Mouse (Mus musculus) CD8-positive naive resting alpha-beta T cell, adult 57 days (primary cell): ENCODE results near the gene Fmod. TPM values are rescaled to one million over a fixed set of nuclear protein-coding genes. Genes with fewer than 3 reads are reported as not detected.

Source experiments
- total RNA-seq: library from RNA; stranded (reverse); gene quantifications from one replicate; pipeline ENCODE4 v1.2.4, GENCODE M21; 2023

Fmod gene
- total RNA-seq: not detected

GRCm38 (mm10) chr1:134037172-134037571 is at the start of gene Fmod:
Gene Fmod (plus strand): TSS chr1:134037254.

GRCm38 (mm10) chr1:134078802-134079476 is 41.9 kb downstream of the Fmod start, which contains the start of gene Btg2:
Gene Btg2 (minus strand): TSS chr1:134079120.

Other genes starting within 250 kb of the Fmod start
- 3.6 TPM for gene Atp2b4, start 236.2 kb upstream of the Fmod start, total RNA-seq
- gene Optc, start 129.3 kb upstream of the Fmod start, total RNA-seq: not detected
- gene Prelp, start 115.8 kb upstream of the Fmod start, total RNA-seq: not detected
- gene Btg2, start 41.9 kb downstream of the Fmod start, total RNA-seq: 356 TPM
- gene Chit1, start 74.0 kb downstream of the Fmod start, total RNA-seq: not detected
- gene Chil1, start 144.9 kb downstream of the Fmod start, total RNA-seq: 1.0 TPM
- gene Mybph, start 156.2 kb downstream of the Fmod start, total RNA-seq: not detected
- gene Adora1, start 198.2 kb downstream of the Fmod start, total RNA-seq: not detected